Mouse (Mus musculus) kidney, adult 2 months (tissue): ENCODE measurements around the gene Fibcd1. TPM values are rescaled to one million over a fixed set of nuclear protein-coding genes. Genes with fewer than 3 reads are reported as not detected.

ENCODE experiments used
- DNase-seq: peaks from one replicate; pipeline ENCODE4 v3.0.0; 2021
- H3K27ac ChIP-seq: fragments of 200-500 bp; 2 replicates; pipeline ENCODE4 v1.5.1; 2012; ENCODE audit warnings: low read depth, low read length, control low read depth, inconsistent platforms; ENCODE audit not compliant: insufficient read depth
- H3K27me3 ChIP-seq: fragments of 200-500 bp; replicated peaks from 2 replicates; pipeline ENCODE4 v1.6.1; 2012; ENCODE audit warnings: mild to moderate bottlenecking, moderate library complexity, low read length, inconsistent platforms; ENCODE audit not compliant: control insufficient read depth, insufficient read depth
- H3K36me3 ChIP-seq: fragments of 200-500 bp; 2 replicates; pipeline ENCODE4 v1.6.1; 2012; ENCODE audit warnings: mild to moderate bottlenecking, moderate library complexity, low read length, inconsistent platforms; ENCODE audit not compliant: control insufficient read depth, insufficient read depth
- H3K4me1 ChIP-seq: fragments of 200-500 bp; 2 replicates; pipeline ENCODE4 v1.6.1; 2011; ENCODE audit warnings: low read length; ENCODE audit not compliant: control insufficient read depth, insufficient read depth
- H3K4me3 ChIP-seq: fragments of 200-500 bp; 2 replicates; pipeline ENCODE4 v1.5.1; 2011; ENCODE audit warnings: mild to moderate bottlenecking, low read depth, low read length, control low read depth; ENCODE audit not compliant: insufficient read depth
- CTCF ChIP-seq: fragments of 200-500 bp; conservative IDR thresholded peaks from 2 replicates; pipeline ENCODE4 v1.5.1; 2011; ENCODE audit warnings: low read depth, mild to moderate bottlenecking, control low read depth, low read length, moderate library complexity, mixed read lengths; ENCODE audit not compliant: insufficient read depth, insufficient read length
- POLR2A ChIP-seq: fragments of 200-500 bp; IDR thresholded peaks from one replicate; pipeline ENCODE4 v1.6.1; 2011; ENCODE audit warnings: low read depth, low read length, control low read depth
- WGBS: fragments of 180-500 bp; shearing (Covaris S2); methylation state at CpG from one replicate; pipeline ENCODE4 v1.1.7; 2018; 5-methylcytosine and 5-hydroxymethylcytosine counted together
- polyA plus RNA-seq: library from polyadenylated mRNA; depleted of rRNA; stranded (reverse); fragments of >200 nt; gene quantifications from 2 replicates; pipeline ENCODE4 v1.2.3, GENCODE M21; 2012

Fibcd1 gene
- polyA plus RNA-seq, 1 experiment: 0.05 TPM

DNA sequence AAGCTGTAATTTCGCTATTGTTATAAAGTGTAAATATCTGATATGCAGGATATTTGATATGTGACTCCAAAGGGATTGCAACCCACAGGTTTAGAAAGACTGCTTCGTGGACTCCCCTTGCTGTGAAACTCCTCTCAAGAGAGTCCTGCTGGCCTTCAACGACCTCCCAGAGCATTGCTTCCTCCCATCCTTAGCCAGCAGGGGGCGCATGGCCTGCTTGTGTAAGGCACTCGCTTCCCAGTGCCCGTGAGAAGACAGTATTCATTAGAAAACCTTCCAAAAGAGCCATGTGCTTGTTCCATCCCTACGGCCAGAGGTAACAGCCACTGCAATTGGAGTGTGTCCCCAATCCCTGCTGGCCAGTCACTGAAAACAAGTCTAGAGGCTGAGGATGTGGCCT, 58.8 kb downstream of the Fibcd1 start:
- DNase-seq: peak; percentile 78
- peaks cover 5% of the 10 kb centered on the region; the same call in 1 of the 2 replicates for H3K4me1 ChIP-seq
- 15% methylated on average over 7 of the region's 7 CpGs for WGBS
- TF ChIP-seq POLR2A (no peak), CTCF (peak; percentile 83)
- no peaks in the 10 kb centered on the region for H3K27me3 ChIP-seq
- no peak overlapping the region for H3K27ac ChIP-seq
- H3K36me3 ChIP-seq: no peaks in the 10 kb centered on the region; the same call in 1 of the 2 replicates
- H3K4me3 ChIP-seq: no peak overlapping the region

GRCm38 (mm10) chr2:31785074-31785473, 60.7 kb downstream of the Fibcd1 start:
- TF ChIP-seq CTCF (peak; percentile 99), POLR2A (no peak)
- peak; percentile 92 for DNase-seq
- H3K4me3 ChIP-seq: no peak overlapping the region
- H3K27ac ChIP-seq: no peak overlapping the region
- H3K27me3 ChIP-seq: no peaks in the 10 kb centered on the region
- H3K4me1 ChIP-seq: peaks cover 5% of the 10 kb centered on the region; the same call in 1 of the 2 replicates
- 20% methylated on average over 9 of the region's 9 CpGs for WGBS
- H3K36me3 ChIP-seq: no peaks in the 10 kb centered on the region; the same call in 1 of the 2 replicates

GRCm38 (mm10) chr2:31782958-31783602, 62.7 kb downstream of the Fibcd1 start:
- H3K27me3 ChIP-seq: no peaks in the 10 kb centered on the region
- H3K4me1 ChIP-seq: peaks cover 5% of the 10 kb centered on the region; the same call in 1 of the 2 replicates
- 45% methylated on average over 8 of the region's 8 CpGs for WGBS
- no peak overlapping the region for H3K4me3 ChIP-seq
- no peaks in the 10 kb centered on the region; the same call in 1 of the 2 replicates for H3K36me3 ChIP-seq
- TF ChIP-seq POLR2A: no peak
- TF ChIP-seq CTCF: no peak
- no peak overlapping the region for H3K27ac ChIP-seq
- peak; percentile 68 for DNase-seq

DNA sequence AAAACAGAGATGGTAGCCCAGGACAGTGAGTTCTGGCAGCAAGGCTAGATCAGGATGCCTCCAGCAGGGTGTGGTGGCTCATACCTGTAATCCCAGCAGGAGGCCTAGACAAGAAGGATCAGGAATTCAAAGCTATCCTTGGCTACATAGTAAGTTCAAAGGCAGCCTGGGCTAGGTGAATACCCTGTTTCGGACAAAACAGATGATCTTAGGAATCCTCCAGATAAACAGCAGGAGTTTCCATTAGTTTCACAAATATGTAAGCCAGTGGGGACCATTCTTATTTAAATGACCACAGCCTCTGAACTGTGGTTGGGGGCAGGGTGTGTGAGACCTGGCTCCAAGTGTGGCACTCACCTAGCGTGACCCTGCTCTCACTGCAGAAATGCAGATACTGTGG, 66.5 kb downstream of the Fibcd1 start:
- no peaks in the 10 kb centered on the region for H3K36me3 ChIP-seq
- 96% methylated on average over 2 of the region's 2 CpGs for WGBS
- no peak for TF ChIP-seq CTCF
- no peak for TF ChIP-seq POLR2A
- H3K27ac ChIP-seq: no peak overlapping the region
- no peak overlapping the region for H3K4me3 ChIP-seq
- H3K4me1 ChIP-seq: 0 out of 2 replicates have a peak, but pooled peaks cover 3% of the 10 kb centered on the region
- H3K27me3 ChIP-seq: no peaks in the 10 kb centered on the region
- DNase-seq: no peak

DNA sequence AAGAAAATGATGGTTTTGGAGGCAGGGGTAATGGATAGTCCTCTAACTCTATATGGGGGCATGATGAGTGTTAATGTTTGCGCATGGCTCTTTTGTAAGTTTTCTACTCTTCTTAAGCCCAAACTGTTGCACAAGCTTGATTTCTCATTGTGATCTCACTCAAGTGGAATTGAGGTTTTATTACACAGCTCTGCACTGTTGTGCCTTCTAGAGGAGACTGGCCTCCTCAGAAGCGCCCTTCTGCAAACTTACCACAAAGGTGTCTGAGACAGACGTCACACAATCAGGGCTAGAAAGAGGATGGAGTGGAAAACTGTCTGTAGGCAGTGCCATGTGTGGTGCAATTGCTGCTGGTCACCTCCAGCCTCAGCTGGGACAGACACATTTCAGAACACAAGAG, 69.3 kb downstream of the Fibcd1 start:
- DNase-seq: no peak
- Histone ChIP-seq H3K4me1 (peaks cover 11% of the 10 kb centered on the region), H3K27me3 (no peaks in the 10 kb centered on the region), H3K27ac (no peak overlapping the region), H3K4me3 (no peak overlapping the region), H3K36me3 (no peaks in the 10 kb centered on the region)
- TF ChIP-seq CTCF: no peak
- no peak for TF ChIP-seq POLR2A
- 94% methylated on average over 3 of the region's 3 CpGs for WGBS

GRCm38 (mm10) chr2:31770781-31771441, 74.9 kb downstream of the Fibcd1 start:
- peak overlapping the region; percentile 76 for H3K27ac ChIP-seq
- no peak; the same call in 1 of the 2 replicates for TF ChIP-seq CTCF
- TF ChIP-seq POLR2A: no peak
- no peaks in the 10 kb centered on the region for H3K36me3 ChIP-seq
- H3K4me1 ChIP-seq: peaks cover 49% of the 10 kb centered on the region
- WGBS: 5% methylated on average over 7 of the region's 7 CpGs
- no peaks in the 10 kb centered on the region for H3K27me3 ChIP-seq
- peak; percentile 90 for DNase-seq
- no peak overlapping the region for H3K4me3 ChIP-seq

DNA sequence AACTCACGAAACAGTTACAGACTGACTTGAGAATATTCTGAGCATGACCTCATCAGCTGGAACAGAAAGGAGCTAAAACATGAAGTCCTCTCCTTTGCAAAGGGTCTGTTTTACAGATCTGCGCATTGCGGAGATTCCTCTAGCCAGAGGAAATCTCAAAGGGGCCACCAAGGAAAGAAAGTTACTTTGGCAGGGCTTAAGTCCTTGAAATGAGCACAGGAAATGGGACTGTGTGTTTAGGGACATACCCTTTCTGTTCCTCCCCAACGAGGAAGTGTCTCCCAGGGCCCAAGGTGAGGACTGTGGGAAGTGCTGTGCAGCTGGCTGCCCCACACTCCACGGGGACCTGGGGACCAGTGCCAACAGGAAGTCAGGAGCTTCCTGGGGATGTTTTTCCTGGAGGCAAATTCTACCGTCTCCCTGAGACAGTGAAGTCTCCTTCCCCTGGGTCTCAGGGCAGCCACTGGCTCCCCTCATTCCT, 76.1 kb downstream of the Fibcd1 start:
- 20% methylated on average over 6 of the region's 6 CpGs for WGBS
- TF ChIP-seq CTCF: no peak
- Histone ChIP-seq H3K4me1 (peaks cover 56% of the 10 kb centered on the region), H3K27ac (peak overlapping the region; percentile 97), H3K4me3 (no peak overlapping the region), H3K27me3 (no peaks in the 10 kb centered on the region), H3K36me3 (no peaks in the 10 kb centered on the region)
- DNase-seq: peak; percentile 90
